Mouse (Mus musculus): ENCODE measurements around the gene Lrrc56.

DNA sequence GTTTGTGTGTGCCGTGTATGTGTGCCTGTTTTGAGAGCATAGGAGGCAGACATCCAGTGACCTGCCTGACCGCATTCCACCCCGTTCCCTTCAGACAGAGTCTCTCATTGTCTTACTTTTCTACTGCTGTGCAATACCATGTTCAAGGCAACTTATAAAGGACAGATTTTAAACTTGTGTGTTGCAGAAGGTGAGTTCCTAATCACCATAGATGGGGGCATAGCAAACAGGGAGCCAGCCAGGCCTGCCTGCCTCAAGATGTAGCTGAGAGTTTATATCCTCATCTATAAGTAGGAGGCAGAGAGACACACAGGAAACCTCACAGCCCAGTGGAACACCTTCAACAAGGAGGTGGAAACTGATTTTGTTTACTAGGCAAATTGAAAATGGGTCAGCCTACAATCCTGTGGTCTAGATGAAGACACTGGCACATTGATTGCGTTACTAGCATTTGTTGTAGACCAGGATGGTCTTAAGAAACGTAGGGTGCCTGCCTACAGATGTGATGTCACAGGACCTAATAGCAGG lies 20.6 kb upstream of the Lrrc56 start:
- TF ChIP-seq CTCF (IDR thresholded peaks at IDR 0.05; ENCODE audit: low read depth) (no peak), EP300 (IDR thresholded peaks at IDR 0.05; ENCODE audit: low read depth) (no peak)
